Mouse (Mus musculus) lung, postnatal 14 days (tissue): Measurements from ENCODE around the gene Crtc3.

ENCODE experiments used
- DNase-seq: peaks from one replicate; pipeline ENCODE4 v3.0.0; 2021

Gene Crtc3

DNA sequence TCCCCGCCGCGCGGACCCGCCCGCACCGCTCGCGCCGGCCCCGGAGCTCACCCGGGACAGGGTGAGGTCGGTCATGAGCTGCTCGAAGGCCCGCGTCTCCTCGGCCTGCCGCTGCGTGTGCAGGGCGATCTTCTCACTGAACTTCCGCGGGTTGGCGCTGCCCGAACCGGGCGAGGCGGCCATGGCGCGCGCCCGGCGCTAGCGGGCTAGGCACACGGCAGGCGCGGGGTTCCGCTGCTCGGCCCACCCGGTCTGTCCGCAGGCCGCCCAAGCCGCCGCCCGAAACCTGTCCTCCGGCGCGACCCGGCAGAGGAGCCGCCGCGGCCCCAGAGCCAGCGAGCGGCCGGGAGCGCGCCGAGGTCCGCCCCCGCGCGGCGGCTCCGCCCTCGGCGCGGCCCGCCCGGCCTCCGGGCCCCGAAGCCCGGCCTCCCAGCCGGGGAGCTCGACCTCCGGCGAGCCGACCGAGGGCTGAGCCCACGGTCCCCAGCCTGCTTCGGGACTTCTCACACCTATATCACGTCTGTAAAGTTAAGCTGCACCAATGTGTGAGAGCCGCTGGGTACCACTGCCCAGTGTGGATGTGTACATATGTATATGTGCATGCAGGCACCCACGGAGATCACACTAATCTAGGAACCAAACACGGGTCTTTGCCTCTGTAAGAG is at the start of gene Crtc3:
TSS of gene Crtc3 (minus strand) at position 322 of the 665 bp plus-strand sequence.
- DNase-seq, result peak; percentile 76

GRCm38 (mm10) chr7:80736199-80736598 is 47.5 kb upstream of the Crtc3 start:
- no peak for DNase-seq

GRCm38 (mm10) chr7:80732986-80733385 is 44.3 kb upstream of the Crtc3 start:
- DNase-seq, result no peak

DNA sequence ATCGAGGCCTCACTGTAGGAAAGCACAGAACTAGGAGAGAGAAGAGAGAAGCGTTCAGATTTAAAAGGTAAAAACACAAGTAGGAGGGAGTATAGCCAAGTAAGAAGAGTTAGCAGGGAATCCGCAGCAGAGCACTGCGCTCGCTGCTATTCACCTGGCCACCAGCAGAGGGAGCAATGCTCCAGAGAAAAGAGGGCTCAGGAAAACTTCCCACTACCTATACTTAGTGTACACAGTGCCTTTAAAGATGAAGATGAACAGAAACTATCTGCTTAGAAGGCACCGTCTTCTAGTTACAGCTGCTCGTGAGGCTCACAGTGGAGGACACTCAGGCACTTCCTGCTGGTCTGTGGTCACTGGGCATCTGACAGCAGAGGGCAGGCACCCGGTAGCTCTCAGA is 41.0 kb upstream of the Crtc3 start:
- DNase-seq, result peak; percentile 78

GRCm38 (mm10) chr7:80721041-80721440 is 32.4 kb upstream of the Crtc3 start:
- no peak for DNase-seq

GRCm38 (mm10) chr7:80719582-80719981 is 30.9 kb upstream of the Crtc3 start:
- DNase-seq, result no peak

GRCm38 (mm10) chr7:80719038-80719437 is 30.4 kb upstream of the Crtc3 start:
- no peak for DNase-seq

DNA sequence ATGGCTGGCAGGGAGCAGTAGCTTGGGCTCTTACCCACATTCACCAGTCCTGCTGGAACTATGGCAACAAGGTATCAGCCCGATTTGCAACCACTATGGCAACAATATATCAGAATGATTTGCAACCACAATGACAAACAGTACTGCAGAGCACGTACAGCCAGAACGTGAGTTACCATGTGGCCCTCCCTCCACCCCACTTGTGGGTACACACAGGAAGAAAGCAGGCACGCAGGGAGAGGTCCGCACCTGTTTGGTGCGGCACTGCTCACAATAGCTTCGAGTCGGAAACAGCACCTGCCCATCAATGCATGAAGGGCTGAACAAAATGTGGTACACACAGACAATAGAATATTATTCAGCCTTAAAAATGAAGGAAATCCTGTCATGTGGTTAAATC is 29.8 kb upstream of the Crtc3 start:
- DNase-seq, result no peak

DNA sequence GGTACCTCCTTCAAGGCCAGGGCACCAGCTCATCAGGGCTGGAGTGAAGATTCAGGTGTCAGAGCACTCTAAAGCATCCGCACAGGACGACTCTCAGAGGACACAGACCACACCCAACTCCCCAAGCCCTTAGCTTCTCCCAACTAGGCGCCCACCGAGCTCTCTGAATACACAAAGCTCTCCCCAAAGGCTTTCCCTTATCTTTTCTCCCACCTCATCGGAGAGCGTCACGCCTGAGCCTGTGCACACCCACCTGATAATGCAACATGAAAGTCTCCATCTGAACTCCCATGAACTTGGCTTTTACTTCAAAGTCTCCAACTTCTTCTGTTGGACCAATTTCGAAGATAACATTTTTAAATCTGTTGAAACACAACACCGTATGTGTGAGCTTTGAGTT is 28.1 kb upstream of the Crtc3 start:
- DNase-seq, result no peak

DNA sequence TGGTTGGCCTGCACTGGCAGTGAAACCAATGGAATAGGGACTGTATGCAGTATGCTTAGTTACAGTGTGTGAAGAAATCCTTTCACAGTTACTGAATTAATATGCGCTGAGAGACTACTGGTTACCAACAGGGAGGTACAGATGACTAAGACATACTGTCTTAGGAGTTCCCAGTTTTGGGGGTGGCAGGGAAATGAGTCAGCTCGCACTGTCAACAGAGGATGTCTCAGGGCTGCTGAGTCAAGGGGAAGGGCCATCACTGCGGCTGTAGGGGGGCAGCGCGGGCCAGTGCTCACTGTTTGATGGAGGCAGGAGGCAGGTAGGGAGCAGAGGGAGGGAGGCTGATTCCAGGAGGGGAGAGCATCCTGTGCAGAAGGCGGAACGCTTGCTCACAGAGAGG is 26.6 kb upstream of the Crtc3 start:
- DNase-seq, result no peak

GRCm38 (mm10) chr7:80711496-80711895 is 22.8 kb upstream of the Crtc3 start:
- DNase-seq, result no peak

GRCm38 (mm10) chr7:80710333-80710732 is 21.7 kb upstream of the Crtc3 start:
- no peak for DNase-seq

GRCm38 (mm10) chr7:80704066-80704465 is 15.4 kb upstream of the Crtc3 start:
- no peak for DNase-seq

GRCm38 (mm10) chr7:80702510-80702909 is 13.8 kb upstream of the Crtc3 start:
- no peak for DNase-seq

- DNase-seq, result no peak
These were observed 11.0 kb upstream of the Crtc3 start for GRCm38 (mm10) chr7:80699709-80700108.

DNA sequence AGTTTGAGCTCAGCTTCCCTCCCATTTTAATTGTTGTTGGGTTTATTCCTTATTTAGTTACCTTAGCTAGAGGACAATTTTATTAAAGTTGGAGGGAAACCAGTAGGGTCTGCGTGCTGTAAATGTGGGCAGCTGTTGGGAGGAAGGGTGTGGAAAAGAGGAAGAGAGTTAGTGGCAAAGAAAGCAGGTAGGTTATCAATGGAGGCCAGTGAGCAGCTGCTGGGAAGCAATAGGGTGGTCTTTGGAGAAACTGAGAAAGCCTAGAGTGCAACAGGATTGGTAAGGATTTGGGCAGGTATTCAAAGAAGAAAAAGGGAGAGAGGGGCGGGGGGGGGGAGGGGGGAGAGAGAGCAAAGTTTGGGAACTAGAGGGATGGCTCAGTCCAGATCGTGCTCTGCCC is 10.3 kb upstream of the Crtc3 start:
- no peak for DNase-seq

DNA sequence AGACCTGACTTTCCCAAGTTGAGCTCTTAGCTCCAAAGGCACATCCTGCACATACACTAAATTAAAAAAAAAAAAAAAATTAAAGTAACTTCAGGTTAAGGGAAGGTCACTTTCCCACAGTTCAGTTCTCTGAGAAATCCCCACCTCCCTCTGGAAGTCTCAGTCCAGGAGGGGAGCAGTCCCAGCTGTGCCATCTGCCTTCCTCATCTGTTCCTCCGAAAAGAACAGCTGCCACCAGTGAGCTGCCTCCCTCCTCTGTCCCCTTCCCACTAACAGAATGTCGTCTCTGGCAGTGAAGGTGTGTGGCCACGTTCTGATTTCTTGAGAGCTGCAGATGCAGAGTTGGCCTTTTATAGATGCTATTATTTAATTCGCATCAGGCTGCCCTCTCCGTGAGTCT is 9.2 kb upstream of the Crtc3 start:
- DNase-seq, result no peak

DNA sequence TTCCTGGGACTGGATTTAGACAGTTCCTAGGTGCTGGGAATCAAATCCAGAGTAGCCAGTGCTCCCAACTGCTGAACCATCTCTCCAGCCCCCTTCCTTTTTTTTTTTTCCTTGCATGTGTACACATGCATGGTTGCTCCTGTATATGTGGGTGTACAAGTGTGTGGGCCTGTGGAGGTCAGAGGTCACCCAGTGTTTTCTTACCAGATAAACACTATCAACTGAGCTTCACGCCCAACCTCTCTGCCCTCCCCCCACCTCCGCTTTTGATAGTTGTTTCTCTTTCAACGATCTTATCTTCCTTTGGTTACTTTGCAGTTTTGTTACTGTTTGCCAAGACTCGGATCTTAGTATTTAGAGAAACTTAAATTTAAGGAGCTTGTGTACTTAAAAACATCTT is 8.2 kb upstream of the Crtc3 start:
- no peak for DNase-seq

GRCm38 (mm10) chr7:80696334-80696733 is 7.7 kb upstream of the Crtc3 start:
- no peak for DNase-seq

- no peak for DNase-seq
These were observed 3.8 kb upstream of the Crtc3 start for GRCm38 (mm10) chr7:80692472-80692871.

- no peak for DNase-seq
These were observed 2.5 kb upstream of the Crtc3 start for GRCm38 (mm10) chr7:80691131-80691530.

DNA sequence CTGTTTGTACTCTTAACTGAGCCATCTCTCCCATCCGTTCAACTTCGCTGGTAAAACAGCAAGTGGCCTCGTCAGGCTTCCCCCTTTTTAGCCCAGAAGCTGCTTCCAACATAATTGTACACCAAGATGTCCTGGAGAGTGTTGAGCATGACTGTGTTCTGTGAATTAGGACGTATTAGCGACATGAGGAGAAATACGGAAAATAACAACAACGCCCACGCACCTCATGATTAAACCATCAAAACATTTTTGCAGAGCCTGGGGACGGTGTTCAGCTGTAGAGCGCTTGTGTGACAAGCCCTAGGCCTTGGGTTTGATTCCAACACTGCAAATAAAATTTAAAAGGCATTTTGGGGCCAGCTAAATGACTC is 529 bp upstream of the Crtc3 start:
- DNase-seq, result no peak

DNA sequence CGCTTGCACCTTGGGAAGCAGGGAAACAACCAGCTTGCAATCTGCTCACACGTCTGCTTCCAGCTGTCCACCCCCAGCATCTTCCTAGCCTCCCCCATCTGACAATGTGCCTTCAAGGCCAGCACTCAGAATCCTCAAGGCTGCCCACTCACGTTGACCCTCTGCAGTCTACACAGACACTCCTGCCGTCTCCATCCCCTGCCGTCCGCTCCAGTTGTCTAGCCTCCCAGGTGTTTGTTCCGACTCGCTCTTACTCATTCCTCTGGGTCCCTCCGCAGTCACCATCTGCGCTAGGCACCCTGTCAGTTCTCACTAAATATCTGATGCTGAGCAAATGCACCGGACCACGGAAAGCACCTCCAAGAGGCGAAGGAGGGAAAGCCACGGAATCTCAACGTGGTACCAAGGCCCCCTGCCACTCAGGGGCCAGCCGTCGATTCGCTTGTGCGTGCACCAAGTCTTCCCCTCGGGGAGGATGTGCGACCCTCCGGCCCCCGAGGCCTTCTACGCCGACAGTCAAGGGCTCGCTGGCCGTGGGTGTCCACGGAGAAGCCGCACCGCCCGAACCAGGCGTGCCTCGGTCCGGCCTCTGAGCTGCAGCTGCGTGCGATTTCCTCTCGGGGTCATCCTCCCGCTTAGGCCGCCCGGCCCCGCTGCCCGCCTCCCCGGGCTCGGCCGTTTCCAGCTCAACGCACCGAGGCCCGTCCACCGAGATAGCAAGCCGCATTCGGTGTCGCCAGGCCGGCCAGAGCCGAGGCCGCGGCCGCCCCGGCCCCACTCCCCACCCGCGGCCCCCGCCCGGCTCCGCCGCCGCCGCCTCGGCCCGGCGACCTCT is 739 bp downstream of the Crtc3 start:
- DNase-seq, result peak; percentile 60

DNA sequence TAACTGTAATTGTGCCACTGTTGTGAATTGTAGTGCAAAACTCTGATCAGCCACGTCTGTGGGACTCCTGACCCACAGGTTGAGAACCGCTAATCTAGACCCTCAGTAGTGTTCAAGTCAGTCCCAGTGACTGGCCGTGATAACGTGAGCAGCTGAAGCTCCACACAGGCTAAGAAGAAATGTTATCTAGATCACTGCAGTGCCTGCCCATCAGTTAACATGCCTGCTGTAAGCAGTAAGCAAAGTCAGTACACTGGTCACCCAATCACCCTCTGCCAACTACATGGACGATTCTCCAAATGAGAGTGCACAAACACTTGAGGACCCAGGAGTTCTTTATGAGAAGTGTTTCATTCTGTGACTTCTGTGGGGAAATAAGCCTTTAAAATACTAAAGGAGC is 3.0 kb downstream of the Crtc3 start:
- DNase-seq, result no peak

DNA sequence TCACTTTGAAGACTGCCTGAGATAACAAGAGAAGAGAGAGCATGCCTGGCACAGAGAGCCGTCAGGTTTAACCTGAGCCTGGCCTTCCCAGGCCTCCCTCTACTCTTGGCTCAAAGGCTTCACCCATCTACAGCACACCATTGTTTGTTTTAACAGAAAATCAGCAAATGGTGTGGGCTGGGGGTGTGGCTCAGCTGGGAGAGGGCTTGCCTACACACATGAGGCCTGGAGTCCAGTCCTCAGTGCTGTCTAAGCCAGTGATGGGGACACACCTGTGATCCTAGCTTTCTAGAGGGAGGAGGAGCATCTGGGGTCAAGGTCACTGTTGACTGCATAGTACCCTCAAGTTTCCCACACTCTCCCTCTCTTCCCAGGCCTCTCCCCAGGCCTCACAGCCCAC is 6.0 kb downstream of the Crtc3 start:
- no peak for DNase-seq
